Mouse (Mus musculus) MEL (cell line): ENCODE measurements around the gene Dlgap1. TPM values are rescaled to one million over a fixed set of nuclear protein-coding genes. Genes with fewer than 3 reads are reported as not detected.
A peak's percentile ranks its signal among the peaks of the same experiment; 100 is the strongest.

Source experiments
- BHLHE40 ChIP-seq: IDR thresholded peaks from 2 replicates; pipeline ENCODE4 v1.6.1; 2012; ENCODE audit warnings: low read depth, mild to moderate bottlenecking, inconsistent platforms, low read length, improper control_type of control experiment, borderline replicate concordance
- CHD2 ChIP-seq: IDR thresholded peaks from 2 replicates; pipeline ENCODE4 v1.6.1; 2011; ENCODE audit warnings: low read length, improper control_type of control experiment
- CTCF ChIP-seq, 3 experiments: IDR thresholded peaks in 2 of 3; conservative IDR thresholded peaks in 1 of 3; 2 replicates each; pipeline ENCODE4 v1.5.1; 2011 to 2012; ENCODE audit warnings: low read length in 3 of 3, low read depth in 2 of 3, mild to moderate bottlenecking in 2 of 3, improper control_type of control experiment in 1 of 3, inconsistent platforms in 1 of 3, mixed read lengths in 1 of 3, moderate library complexity in 1 of 3; ENCODE audit not compliant: control insufficient read depth in 1 of 3, insufficient read depth in 1 of 3, poor library complexity in 1 of 3, severe bottlenecking in 1 of 3
- ELF1 ChIP-seq: IDR thresholded peaks from 2 replicates; pipeline ENCODE4 v1.6.1; 2014; ENCODE audit warnings: low read depth, mild to moderate bottlenecking, inconsistent platforms, low read length, improper control_type of control experiment, moderate library complexity
- EP300 ChIP-seq, 2 experiments: IDR thresholded peaks; 2 replicates each; pipeline ENCODE4 v1.6.1; 2011; ENCODE audit warnings: improper control_type of control experiment in 2 of 2, low read length in 2 of 2, low read depth in 1 of 2, mild to moderate bottlenecking in 1 of 2
- GATA1 ChIP-seq: IDR thresholded peaks from 2 replicates; pipeline ENCODE4 v1.6.1; 2011; ENCODE audit warnings: low read depth, low read length, improper control_type of control experiment
- JUND ChIP-seq: IDR thresholded peaks from 2 replicates; pipeline ENCODE4 v1.6.1; 2011; ENCODE audit warnings: low read depth, mild to moderate bottlenecking, improper control_type of control experiment, low read length
- KAT2A ChIP-seq: conservative IDR thresholded peaks from 2 replicates; pipeline ENCODE4 v1.6.1; 2012; ENCODE audit warnings: low read depth, low read length, improper control_type of control experiment, inconsistent platforms
- MAFK ChIP-seq: IDR thresholded peaks from 2 replicates; pipeline ENCODE4 v1.6.1; 2011; ENCODE audit warnings: low read depth, mild to moderate bottlenecking, low read length, improper control_type of control experiment, borderline replicate concordance
- MAX ChIP-seq: IDR thresholded peaks from 2 replicates; pipeline ENCODE4 v1.6.1; 2011; ENCODE audit warnings: low read length, improper control_type of control experiment
- MAZ ChIP-seq: IDR thresholded peaks from 2 replicates; pipeline ENCODE4 v1.6.1; 2012; ENCODE audit warnings: low read depth, mild to moderate bottlenecking, inconsistent platforms, low read length, improper control_type of control experiment
- MEF2A ChIP-seq: IDR thresholded peaks from 2 replicates; pipeline ENCODE4 v1.6.1; 2014; ENCODE audit warnings: low read depth, mild to moderate bottlenecking, inconsistent platforms, low read length, improper control_type of control experiment; ENCODE audit not compliant: poor library complexity, insufficient replicate concordance, severe bottlenecking; ENCODE audit errors: extremely low read depth
- MYB ChIP-seq: IDR thresholded peaks from 2 replicates; pipeline ENCODE4 v1.6.1; 2011; ENCODE audit warnings: mild to moderate bottlenecking, low read depth, low read length, improper control_type of control experiment
- MYC ChIP-seq: IDR thresholded peaks from 2 replicates; pipeline ENCODE4 v1.6.1; 2011; ENCODE audit warnings: low read depth, mild to moderate bottlenecking, low read length, improper control_type of control experiment, moderate library complexity
- NELFE ChIP-seq: IDR thresholded peaks from 2 replicates; pipeline ENCODE4 v1.6.1; 2011; ENCODE audit warnings: low read depth, low read length, improper control_type of control experiment
- POLR2A ChIP-seq, 2 experiments: IDR thresholded peaks; 2 replicates each; pipeline ENCODE4 v1.6.1; 2011 to 2012; ENCODE audit warnings: low read length in 2 of 2, mild to moderate bottlenecking in 2 of 2, control low read depth in 1 of 2, improper control_type of control experiment in 1 of 2, low read depth in 1 of 2, moderate library complexity in 1 of 2; ENCODE audit not compliant: control insufficient read depth in 1 of 2, insufficient read depth in 1 of 2, poor library complexity in 1 of 2
- POLR2AphosphoS2 ChIP-seq: IDR thresholded peaks from 2 replicates; pipeline ENCODE4 v1.6.1; 2011; ENCODE audit warnings: low read length, improper control_type of control experiment
- POLR2AphosphoS5 ChIP-seq: IDR thresholded peaks from 2 replicates; pipeline ENCODE4 v1.6.1; 2012; ENCODE audit warnings: low read depth, borderline replicate concordance, mild to moderate bottlenecking, inconsistent platforms, low read length, moderate library complexity, mixed read lengths
- RAD21 ChIP-seq: IDR thresholded peaks from 2 replicates; pipeline ENCODE4 v1.6.1; 2011; ENCODE audit warnings: mild to moderate bottlenecking, low read depth, low read length, improper control_type of control experiment
- SIN3A ChIP-seq: IDR thresholded peaks from 2 replicates; pipeline ENCODE4 v1.6.1; 2012; ENCODE audit warnings: low read length, improper control_type of control experiment, inconsistent platforms
- TAL1 ChIP-seq: IDR thresholded peaks from 2 replicates; pipeline ENCODE4 v1.6.1; 2012; ENCODE audit warnings: mild to moderate bottlenecking, inconsistent platforms, low read length, moderate library complexity, mixed read lengths
- UBTF ChIP-seq: IDR thresholded peaks from 2 replicates; pipeline ENCODE4 v1.6.1; 2012; ENCODE audit warnings: low read depth, mild to moderate bottlenecking, inconsistent platforms, low read length, improper control_type of control experiment, moderate library complexity, borderline replicate concordance; ENCODE audit not compliant: insufficient read depth
- ZC3H11A ChIP-seq: IDR thresholded peaks from 2 replicates; pipeline ENCODE4 v1.6.1; 2012; ENCODE audit warnings: low read depth, mild to moderate bottlenecking, inconsistent platforms, low read length, improper control_type of control experiment
- ZKSCAN1 ChIP-seq: IDR thresholded peaks from 2 replicates; pipeline ENCODE4 v1.6.1; 2012; ENCODE audit warnings: low read depth, mild to moderate bottlenecking, inconsistent platforms, low read length, improper control_type of control experiment, moderate library complexity
- ZNF384 ChIP-seq: IDR thresholded peaks from 2 replicates; pipeline ENCODE4 v1.6.1; 2012; ENCODE audit warnings: low read depth, mild to moderate bottlenecking, inconsistent platforms, low read length, improper control_type of control experiment
- polyA plus RNA-seq, 2 experiments: library from polyadenylated mRNA; stranded (reverse) in 1 of 2; unstranded in 1 of 2; fragments of >175 nt in 1 of 2; fragments of >200 nt in 1 of 2; gene quantifications; 2 replicates each; pipeline versions ENCODE4 v1.2.1 to v1.2.4; 2012; ENCODE audit warnings: low replicate concordance in 2 of 2, low read depth in 1 of 2; ENCODE audit not compliant: insufficient read length in 2 of 2, insufficient read depth in 1 of 2, missing spikeins in 1 of 2
- total RNA-seq: library from RNA; depleted of rRNA; stranded (reverse); fragments of 300-350 nt; gene quantifications from 2 replicates; pipeline ENCODE4 v1.2.3, GENCODE M21; 2012

Dlgap1 gene
- total and polyA plus RNA-seq, 3 experiments: 0.06 TPM; not detected in 2

GRCm38 (mm10) chr17:70850233-70850995 lies 881.5 kb downstream of the Dlgap1 start (continued):
- TF ChIP-seq MYB: no peak
- peak; percentile 70; the same call in 1 of the 2 replicates for TF ChIP-seq ZNF384
- no peak for TF ChIP-seq JUND
- TF ChIP-seq GATA1: no peak
- TF ChIP-seq MEF2A: no peak
- TF ChIP-seq EP300 (IDR thresholded peaks at IDR 0.05; ENCODE audit: low read depth in 1 of 2, low read length in 2 of 2): no peak; a peak in 1 of 4 replicates
- no peak for TF ChIP-seq NELFE
- no peak for TF ChIP-seq ZC3H11A
- TF ChIP-seq MYC: peak; percentile 81
- no peak for TF ChIP-seq POLR2A (IDR thresholded peaks at IDR 0.05; ENCODE audit: control insufficient read depth in 1 of 2, insufficient read depth in 1 of 2, low read depth in 1 of 2, low read length in 2 of 2, poor library complexity in 1 of 2)
- no peak for TF ChIP-seq KAT2A
- no peak for TF ChIP-seq CTCF (IDR thresholded peaks at IDR 0.05 in 2 of 3, conservative IDR thresholded peaks at IDR 0.05 in 1 of 3; ENCODE audit: control insufficient read depth in 1 of 3, insufficient read depth in 1 of 3, low read depth in 2 of 3, low read length in 3 of 3, poor library complexity in 1 of 3, severe bottlenecking in 1 of 3)
- no peak for TF ChIP-seq POLR2AphosphoS5
- TF ChIP-seq MAZ: 0 out of 2 replicates have a peak, but pooled peaks have one; percentile 20
- TF ChIP-seq SIN3A: peak; percentile 83; the same call in 1 of the 2 replicates
- no peak for TF ChIP-seq UBTF
- no peak for TF ChIP-seq BHLHE40
- no peak for TF ChIP-seq ELF1
- TF ChIP-seq RAD21: no peak
- TF ChIP-seq POLR2AphosphoS2: no peak
- no peak for TF ChIP-seq MAFK
- no peak for TF ChIP-seq ZKSCAN1
- TF ChIP-seq MAX: peak; percentile 66
- TF ChIP-seq TAL1: no peak
- TF ChIP-seq CHD2: no peak
